Mouse (Mus musculus) MEL (cell line): ENCODE results near the gene Fam172a. TPM values are rescaled to one million over a fixed set of nuclear protein-coding genes. Genes with fewer than 3 reads are reported as not detected.

Experiments
- DNase-seq: peaks from one replicate; pipeline ENCODE4 v3.0.0; 2011; ENCODE audit warnings: low read depth, low spot score
- H3K27ac ChIP-seq: 2 replicates; pipeline ENCODE4 v1.5.1; 2012; ENCODE audit warnings: low read depth, mild to moderate bottlenecking, control low read depth, low read length, moderate library complexity; ENCODE audit not compliant: control insufficient read depth
- H3K27me3 ChIP-seq, 2 experiments: fragments of 150-350 bp in 1 of 2; sonication (generic) in 1 of 2; 2 replicates each; pipeline ENCODE4 v1.6.1; 2012; ENCODE audit warnings: low read length in 2 of 2, mild to moderate bottlenecking in 2 of 2, improper control_type of control experiment in 1 of 2, moderate library complexity in 1 of 2; ENCODE audit not compliant: insufficient read depth in 2 of 2, control insufficient read depth in 1 of 2
- H3K36me3 ChIP-seq, 2 experiments: 2 replicates each; pipeline ENCODE4 v1.6.1; 2012 to 2014; ENCODE audit warnings: low read length in 2 of 2, improper control_type of control experiment in 1 of 2, inconsistent platforms in 1 of 2, mild to moderate bottlenecking in 1 of 2; ENCODE audit not compliant: insufficient read depth in 2 of 2, control insufficient read depth in 1 of 2
- H3K4me1 ChIP-seq, 2 experiments: fragments of 150-350 bp in 1 of 2; sonication (generic) in 1 of 2; 2 replicates each; pipeline ENCODE4 v1.6.1; 2012; ENCODE audit warnings: low read length in 2 of 2, improper control_type of control experiment in 1 of 2, mild to moderate bottlenecking in 1 of 2; ENCODE audit not compliant: insufficient read depth in 2 of 2, control insufficient read depth in 1 of 2
- H3K4me3 ChIP-seq, 2 experiments: fragments of 150-350 bp in 1 of 2; sonication (generic) in 1 of 2; 2 replicates each; pipeline ENCODE4 v1.5.1; 2012; ENCODE audit warnings: low read depth in 2 of 2, low read length in 2 of 2, mild to moderate bottlenecking in 2 of 2, moderate library complexity in 2 of 2, control low read depth in 1 of 2, improper control_type of control experiment in 1 of 2; ENCODE audit not compliant: control insufficient read depth in 1 of 2, insufficient read depth in 1 of 2
- H3K79me2 ChIP-seq: 2 replicates; pipeline ENCODE4 v1.6.1; 2012; ENCODE audit warnings: mild to moderate bottlenecking, low read length, moderate library complexity; ENCODE audit not compliant: control insufficient read depth, poor library complexity, insufficient read depth
- H3K9ac ChIP-seq: 2 replicates; pipeline ENCODE4 v1.6.1; 2012; ENCODE audit warnings: low read depth, mild to moderate bottlenecking, control low read depth, low read length, moderate library complexity; ENCODE audit not compliant: control insufficient read depth, poor library complexity, severe bottlenecking
- H3K9me3 ChIP-seq: fragments of 150-350 bp; sonication (generic); replicated peaks from 2 replicates; pipeline ENCODE4 v1.6.1; 2012; ENCODE audit warnings: mild to moderate bottlenecking, low read length, improper control_type of control experiment, moderate library complexity; ENCODE audit not compliant: insufficient read depth
- CHD1 ChIP-seq: IDR thresholded peaks from 2 replicates; pipeline ENCODE4 v1.6.1; 2012; ENCODE audit warnings: low read depth, mild to moderate bottlenecking, inconsistent platforms, low read length, improper control_type of control experiment
- E2F4 ChIP-seq: IDR thresholded peaks from 2 replicates; pipeline ENCODE4 v1.6.1; 2011; ENCODE audit warnings: low read depth, low read length, improper control_type of control experiment, borderline replicate concordance
- ELF1 ChIP-seq: IDR thresholded peaks from 2 replicates; pipeline ENCODE4 v1.6.1; 2014; ENCODE audit warnings: low read depth, mild to moderate bottlenecking, inconsistent platforms, low read length, improper control_type of control experiment, moderate library complexity
- ETS1 ChIP-seq: IDR thresholded peaks from 2 replicates; pipeline ENCODE4 v1.6.1; 2012; ENCODE audit warnings: low read depth, mild to moderate bottlenecking, inconsistent platforms, low read length, improper control_type of control experiment, moderate library complexity
- MAFK ChIP-seq: IDR thresholded peaks from 2 replicates; pipeline ENCODE4 v1.6.1; 2011; ENCODE audit warnings: low read depth, mild to moderate bottlenecking, low read length, improper control_type of control experiment, borderline replicate concordance
- MAX ChIP-seq: IDR thresholded peaks from 2 replicates; pipeline ENCODE4 v1.6.1; 2011; ENCODE audit warnings: low read length, improper control_type of control experiment
- MEF2A ChIP-seq: IDR thresholded peaks from 2 replicates; pipeline ENCODE4 v1.6.1; 2014; ENCODE audit warnings: low read depth, mild to moderate bottlenecking, inconsistent platforms, low read length, improper control_type of control experiment; ENCODE audit not compliant: poor library complexity, insufficient replicate concordance, severe bottlenecking; ENCODE audit errors: extremely low read depth
- MXI1 ChIP-seq: IDR thresholded peaks from 2 replicates; pipeline ENCODE4 v1.6.1; 2011; ENCODE audit warnings: mild to moderate bottlenecking, low read depth, low read length, improper control_type of control experiment
- MYC ChIP-seq: IDR thresholded peaks from 2 replicates; pipeline ENCODE4 v1.6.1; 2011; ENCODE audit warnings: low read depth, mild to moderate bottlenecking, low read length, improper control_type of control experiment, moderate library complexity
- NELFE ChIP-seq: IDR thresholded peaks from 2 replicates; pipeline ENCODE4 v1.6.1; 2011; ENCODE audit warnings: low read depth, low read length, improper control_type of control experiment
- RAD21 ChIP-seq: IDR thresholded peaks from 2 replicates; pipeline ENCODE4 v1.6.1; 2011; ENCODE audit warnings: mild to moderate bottlenecking, low read depth, low read length, improper control_type of control experiment
- RCOR1 ChIP-seq: IDR thresholded peaks from 2 replicates; pipeline ENCODE4 v1.6.1; 2012; ENCODE audit warnings: low read depth, mild to moderate bottlenecking, inconsistent platforms, low read length, improper control_type of control experiment
- SIN3A ChIP-seq: IDR thresholded peaks from 2 replicates; pipeline ENCODE4 v1.6.1; 2012; ENCODE audit warnings: low read length, improper control_type of control experiment, inconsistent platforms
- SMC3 ChIP-seq: IDR thresholded peaks from 2 replicates; pipeline ENCODE4 v1.6.1; 2011; ENCODE audit warnings: low read depth, low read length, improper control_type of control experiment
- TCF12 ChIP-seq: IDR thresholded peaks from 2 replicates; pipeline ENCODE4 v1.6.1; 2014; ENCODE audit warnings: low read depth, mild to moderate bottlenecking, inconsistent platforms, low read length, improper control_type of control experiment, moderate library complexity
- ZKSCAN1 ChIP-seq: IDR thresholded peaks from 2 replicates; pipeline ENCODE4 v1.6.1; 2012; ENCODE audit warnings: low read depth, mild to moderate bottlenecking, inconsistent platforms, low read length, improper control_type of control experiment, moderate library complexity
- polyA plus RNA-seq, 2 experiments: library from polyadenylated mRNA; stranded (reverse) in 1 of 2; unstranded in 1 of 2; fragments of >175 nt in 1 of 2; fragments of >200 nt in 1 of 2; gene quantifications; 2 replicates each; pipeline versions ENCODE4 v1.2.1 to v1.2.4; 2012; ENCODE audit warnings: low replicate concordance in 2 of 2, low read depth in 1 of 2; ENCODE audit not compliant: insufficient read length in 2 of 2, insufficient read depth in 1 of 2, missing spikeins in 1 of 2
- total RNA-seq: library from RNA; depleted of rRNA; stranded (reverse); fragments of 300-350 nt; gene quantifications from 2 replicates; pipeline ENCODE4 v1.2.3, GENCODE M21; 2012

Fam172a gene
- total and polyA plus RNA-seq, 3 experiments, result 13.4 to 358 (median 19.6) TPM

GRCm38 (mm10) chr13:78164941-78165340 is 463.1 kb downstream of the Fam172a start:
- Histone ChIP-seq H3K36me3 (no peaks in the 10 kb centered on the region), H3K4me1 (no peaks in the 10 kb centered on the region), H3K79me2 (no peaks in the 10 kb centered on the region; the same call in 1 of the 2 replicates), H3K9ac (no peak overlapping the region), H3K27me3 (no peaks in the 10 kb centered on the region), H3K9me3 (no peaks in the 10 kb centered on the region), H3K4me3 (no peak overlapping the region), H3K27ac (no peak overlapping the region)
- no peak for TF ChIP-seq MEF2A
- no peak for TF ChIP-seq NELFE
- TF ChIP-seq E2F4, result no peak
- TF ChIP-seq CHD1, result no peak
- no peak for TF ChIP-seq ELF1
- no peak for TF ChIP-seq ZKSCAN1
- TF ChIP-seq ETS1, result no peak
- TF ChIP-seq SMC3, result no peak
- no peak for TF ChIP-seq MAFK
- TF ChIP-seq RAD21, result no peak
- no peak for TF ChIP-seq RCOR1
- no peak for TF ChIP-seq TCF12
- no peak for DNase-seq

GRCm38 (mm10) chr13:78168166-78168565 is 466.3 kb downstream of the Fam172a start:
- no peaks in the 10 kb centered on the region for H3K27me3 ChIP-seq
- H3K4me1 ChIP-seq, result no peaks in the 10 kb centered on the region
- no peaks in the 10 kb centered on the region for H3K9me3 ChIP-seq

GRCm38 (mm10) chr13:78171320-78171719 is 469.5 kb downstream of the Fam172a start:
- Histone ChIP-seq H3K79me2 (no peaks in the 10 kb centered on the region), H3K9me3 (no peaks in the 10 kb centered on the region), H3K4me1 (no peaks in the 10 kb centered on the region), H3K9ac (no peak overlapping the region), H3K27me3 (peaks cover 0 to 3% of the 10 kb centered on the region in 2 experiments; a peak in 1 of 4 replicates), H3K27ac (no peak overlapping the region), H3K4me3 (no peak overlapping the region), H3K36me3 (no peaks in the 10 kb centered on the region)
- DNase-seq, result peak; percentile 68
- TF ChIP-seq SMC3 (peak; percentile 27; the same call in 1 of the 2 replicates), MXI1 (peak; percentile 54), SIN3A (peak; percentile 55), MAX (no peak), RAD21 (no peak; the same call in none of the 2 replicates)

More at GRCm38 (mm10) chr13:78168166-78168565, 466.3 kb downstream of the Fam172a start:
- TF ChIP-seq RAD21, result no peak
- TF ChIP-seq NELFE, result no peak
- TF ChIP-seq ETS1, result no peak
- TF ChIP-seq MAX, result no peak
- TF ChIP-seq MYC, result no peak
- no peak for DNase-seq
- Histone ChIP-seq H3K79me2 (no peaks in the 10 kb centered on the region; the same call in 1 of the 2 replicates), H3K4me3 (no peak overlapping the region), H3K36me3 (no peaks in the 10 kb centered on the region), H3K27ac (no peak overlapping the region), H3K9ac (no peak overlapping the region)
